Mouse (Mus musculus): ENCODE data around the gene Gstp2. TPM values are rescaled to one million over a fixed set of nuclear protein-coding genes. Genes with fewer than 3 reads are reported as not detected.
"Not testable (repeated sequence)": the region's sequence is repeated elsewhere in the genome, so short reads cannot be mapped to it uniquely, and the experiment has no call there.

Gstp2 gene
- polyA plus RNA-seq, 1 experiment = not detected

DNA sequence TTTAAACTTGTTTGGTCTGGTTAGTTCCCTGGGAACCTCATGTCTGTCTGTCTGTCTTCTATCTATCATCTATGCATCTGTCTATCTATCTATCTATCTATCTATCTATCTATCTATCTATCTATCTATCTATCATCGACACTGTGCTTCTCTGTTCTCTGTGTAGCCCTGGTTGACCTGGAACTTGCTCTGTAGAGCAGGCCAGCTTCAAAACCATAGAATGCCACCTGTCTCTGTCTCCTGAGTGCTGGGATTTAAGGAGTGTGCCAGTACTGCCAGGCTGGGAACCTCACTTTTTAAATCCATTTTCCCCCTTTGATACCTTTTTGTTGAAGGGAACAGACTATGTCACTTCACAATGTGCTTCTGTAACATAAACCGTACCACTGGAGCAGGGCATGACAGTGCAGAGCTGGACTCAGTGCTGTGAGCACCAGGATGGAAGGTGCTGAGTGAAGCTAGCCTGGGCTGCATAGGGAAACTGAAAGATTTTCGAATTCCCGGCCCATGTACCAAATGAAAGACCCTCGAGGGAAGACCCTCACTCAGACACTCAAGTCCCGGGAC is 15.2 kb upstream of the Gstp2 start:
- Histone ChIP-seq H3K27ac (ENCODE audit: insufficient read depth, low read depth, low read length) (no peak overlapping the region), H3K4me1 (ENCODE audit: control insufficient read depth, insufficient read depth, low read length) (peaks cover 3% of the 10 kb centered on the region; the same call in 1 of the 2 replicates), H3K4me3 (ENCODE audit: insufficient read depth, low read length) (no peak overlapping the region)
- TF ChIP-seq CTCF (IDR thresholded peaks at IDR 0.05; ENCODE audit: low read depth, low read length) = no peak
- no peak for TF ChIP-seq POLR2A (IDR thresholded peaks at IDR 0.05; ENCODE audit: borderline replicate concordance, low read depth, low read length)

DNA sequence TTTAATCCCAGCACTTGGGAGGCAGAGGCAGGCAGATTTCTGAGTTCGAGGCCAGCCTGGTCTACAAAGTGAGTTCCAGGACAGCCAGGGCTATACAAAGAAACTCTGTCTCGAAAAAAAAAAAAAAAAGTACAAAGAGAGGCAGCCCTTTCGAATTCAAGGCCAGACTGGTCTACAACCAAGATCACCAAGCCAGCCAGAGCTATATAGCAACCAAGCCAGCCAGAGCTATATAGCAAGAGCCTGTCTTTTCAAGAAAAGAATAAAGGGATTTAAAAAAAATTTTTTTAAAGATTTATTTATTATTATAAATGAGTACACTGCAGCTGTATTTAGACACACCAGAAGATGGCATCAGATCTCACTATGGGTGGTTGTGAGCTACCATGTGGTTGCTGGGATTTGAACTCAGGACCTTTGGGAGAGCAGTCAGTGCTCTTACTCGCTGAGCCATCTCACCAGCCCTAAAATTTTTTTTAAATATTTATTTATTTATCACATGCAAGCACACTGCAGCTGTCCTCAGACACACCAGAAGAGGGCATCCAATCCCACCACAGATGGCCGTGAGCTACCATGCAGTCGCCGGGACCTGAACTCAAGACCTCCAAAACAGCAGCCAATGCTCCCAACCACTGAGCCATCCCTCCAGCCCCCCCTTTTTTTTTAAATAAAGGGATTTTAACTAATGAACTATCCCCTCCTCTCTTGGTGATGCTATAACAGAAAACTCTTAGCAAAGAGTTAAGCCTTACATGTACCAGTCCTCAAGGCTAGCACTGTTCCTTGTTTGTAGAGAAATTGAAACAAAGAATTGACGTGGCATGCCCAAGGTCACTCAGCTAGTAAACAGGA is 14.4 kb upstream of the Gstp2 start:
- H3K27ac ChIP-seq (ENCODE audit: insufficient read depth, low read depth, low read length); H3K4me1 ChIP-seq (ENCODE audit: control insufficient read depth, insufficient read depth, low read length); H3K4me3 ChIP-seq (ENCODE audit: insufficient read depth, low read length): not testable (repeated sequence)

DNA sequence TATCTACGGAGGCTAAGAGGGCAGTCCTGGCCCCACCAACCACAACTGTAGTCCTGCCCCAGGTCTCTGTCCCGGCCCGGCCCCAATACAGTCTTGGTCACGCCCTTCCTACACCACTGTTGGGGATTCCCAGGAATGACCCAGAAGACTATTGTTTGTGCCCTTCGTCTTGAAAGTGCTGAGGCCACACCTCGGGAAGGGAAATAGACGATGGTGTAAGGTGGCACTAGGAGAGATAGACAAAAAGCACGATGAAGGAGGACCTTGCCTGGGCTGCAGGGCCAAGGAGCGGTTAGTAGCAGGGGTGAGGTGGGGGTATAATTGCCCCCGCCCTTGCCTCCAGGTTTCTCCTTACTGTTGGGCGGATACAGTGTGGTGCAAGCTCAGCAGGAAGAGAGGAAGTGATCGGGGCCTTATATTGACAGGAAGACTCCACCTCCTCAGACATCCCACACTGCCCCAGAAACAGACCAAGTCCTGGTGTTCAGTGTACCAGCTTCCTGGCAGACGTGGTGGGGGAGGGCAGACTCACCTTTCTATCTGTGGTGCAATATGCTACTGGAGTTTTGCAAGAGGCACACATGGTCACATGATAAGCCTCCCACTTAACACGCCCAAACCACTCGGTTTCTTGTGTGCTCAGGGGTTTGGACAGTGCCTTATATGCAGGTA is 13.4 kb upstream of the Gstp2 start, which contains the start of gene Gstp3:
TSS of gene Gstp3 (minus strand) at position 501 of the 672 bp plus-strand sequence.
- Histone ChIP-seq H3K4me1 (ENCODE audit: control insufficient read depth, insufficient read depth, low read length) (peaks cover 3% of the 10 kb centered on the region; the same call in 1 of the 2 replicates), H3K27ac (ENCODE audit: insufficient read depth, low read depth, low read length) (no peak within 1 kb of the TSS), H3K4me3 (ENCODE audit: insufficient read depth, low read length) (no peak within 1 kb of the TSS)
- no peak for TF ChIP-seq CTCF (IDR thresholded peaks at IDR 0.05; ENCODE audit: low read depth, low read length)
- TF ChIP-seq POLR2A (IDR thresholded peaks at IDR 0.05; ENCODE audit: borderline replicate concordance, low read depth, low read length) = no peak

DNA sequence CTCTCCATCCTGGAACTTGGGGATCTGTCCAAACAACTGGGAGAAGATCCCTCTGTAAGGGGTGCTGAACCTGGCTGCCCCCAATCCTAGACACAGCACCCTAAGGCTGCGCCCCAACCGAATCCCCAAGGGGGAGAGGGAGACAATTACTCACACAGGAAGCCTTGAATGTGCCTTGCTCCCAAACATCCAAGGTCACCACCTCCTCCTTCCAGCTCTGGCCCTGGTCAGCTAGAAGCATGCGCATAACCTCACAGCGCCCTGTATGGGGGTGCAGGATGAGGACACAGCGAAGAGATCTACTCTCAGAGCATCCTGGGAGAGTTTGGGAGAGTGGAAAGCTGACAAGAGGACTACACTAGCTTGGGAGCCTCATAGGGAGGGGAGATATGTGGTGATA is 12.8 kb upstream of the Gstp2 start:
- Histone ChIP-seq H3K4me3 (ENCODE audit: insufficient read depth, low read length) (no peak overlapping the region), H3K4me1 (ENCODE audit: control insufficient read depth, insufficient read depth, low read length) (peaks cover 3% of the 10 kb centered on the region; the same call in 1 of the 2 replicates), H3K27ac (ENCODE audit: insufficient read depth, low read depth, low read length) (no peak overlapping the region)
- TF ChIP-seq POLR2A (IDR thresholded peaks at IDR 0.05; ENCODE audit: borderline replicate concordance, low read depth, low read length) (no peak), CTCF (IDR thresholded peaks at IDR 0.05; ENCODE audit: low read depth, low read length) (no peak)

DNA sequence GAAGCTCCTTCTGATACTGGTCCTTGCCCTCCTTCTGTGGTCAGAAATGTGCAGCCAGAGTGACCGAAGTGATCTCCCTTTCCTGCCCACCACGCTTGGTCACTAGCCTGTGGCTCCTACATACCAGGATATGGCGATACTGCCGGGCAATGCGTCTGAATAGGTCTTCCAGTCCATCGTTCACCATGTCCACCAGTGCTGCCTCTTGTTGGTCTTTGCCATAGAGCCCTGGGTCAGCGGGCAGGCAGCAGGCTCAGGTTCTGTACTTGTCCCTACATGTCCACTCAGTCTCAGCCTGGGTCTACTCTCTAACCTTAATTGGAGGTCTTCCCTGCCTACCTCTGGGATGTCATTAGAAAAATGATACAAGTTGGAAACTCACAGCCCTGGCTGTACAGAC is 12.1 kb upstream of the Gstp2 start:
- no peak overlapping the region for H3K27ac ChIP-seq (ENCODE audit: insufficient read depth, low read depth, low read length)
- TF ChIP-seq CTCF (IDR thresholded peaks at IDR 0.05; ENCODE audit: low read depth, low read length) (no peak), POLR2A (IDR thresholded peaks at IDR 0.05; ENCODE audit: borderline replicate concordance, low read depth, low read length) (no peak)
- H3K4me3 ChIP-seq (ENCODE audit: insufficient read depth, low read length) = no peak overlapping the region
- H3K4me1 ChIP-seq (ENCODE audit: control insufficient read depth, insufficient read depth, low read length) = peaks cover 3% of the 10 kb centered on the region; the same call in 1 of the 2 replicates

DNA sequence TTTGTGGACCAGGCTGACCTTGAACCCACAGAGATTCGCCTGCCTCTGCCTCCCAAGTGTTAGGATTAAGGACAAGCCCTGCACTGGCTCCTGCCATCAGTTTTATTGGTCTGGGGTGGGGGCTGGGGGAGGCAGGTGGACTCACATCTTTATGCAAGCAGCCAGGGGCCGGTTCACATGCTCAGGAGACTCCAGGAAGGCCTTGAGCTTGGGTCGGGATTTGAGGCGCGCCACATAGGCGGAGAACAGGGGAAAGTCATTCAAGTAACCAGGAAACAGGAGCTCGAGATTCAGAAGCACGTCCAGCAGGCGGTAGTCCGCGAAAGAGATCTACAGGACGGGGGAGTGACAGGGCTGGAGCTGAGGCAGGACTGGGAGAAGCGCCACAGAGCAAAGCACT is 11.6 kb upstream of the Gstp2 start:
- H3K27ac ChIP-seq (ENCODE audit: insufficient read depth, low read depth, low read length) = no peak overlapping the region
- TF ChIP-seq CTCF (IDR thresholded peaks at IDR 0.05; ENCODE audit: low read depth, low read length) (no peak), POLR2A (IDR thresholded peaks at IDR 0.05; ENCODE audit: borderline replicate concordance, low read depth, low read length) (no peak)

DNA sequence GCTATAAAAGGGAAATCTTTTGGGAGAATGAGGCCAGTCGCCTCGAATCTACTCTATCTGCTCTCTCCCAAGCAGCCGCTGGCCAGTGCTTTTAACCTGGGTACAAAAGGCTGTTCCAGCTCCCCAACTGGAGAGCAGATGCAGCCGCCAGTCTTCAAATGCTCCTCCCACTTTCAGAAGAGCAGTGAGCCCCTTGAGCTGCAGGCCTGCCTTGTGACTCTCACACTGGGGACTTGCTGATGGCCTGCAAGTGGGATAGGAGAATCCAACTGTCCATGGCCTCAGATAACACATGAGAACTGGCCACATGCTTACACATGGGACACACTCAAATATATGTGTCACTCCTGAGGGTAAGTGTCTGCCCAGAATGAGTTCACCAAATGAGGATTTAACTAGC is 10.9 kb upstream of the Gstp2 start:
- Histone ChIP-seq H3K4me1 (ENCODE audit: control insufficient read depth, insufficient read depth, low read length) (peaks cover 3% of the 10 kb centered on the region; the same call in 1 of the 2 replicates), H3K27ac (ENCODE audit: insufficient read depth, low read depth, low read length) (no peak overlapping the region), H3K4me3 (ENCODE audit: insufficient read depth, low read length) (no peak overlapping the region)
- TF ChIP-seq POLR2A (IDR thresholded peaks at IDR 0.05; ENCODE audit: borderline replicate concordance, low read depth, low read length) (no peak), CTCF (IDR thresholded peaks at IDR 0.05; ENCODE audit: low read depth, low read length) (no peak)

More for the DNA sequence above, 11.6 kb upstream of the Gstp2 start:
- H3K4me1 ChIP-seq (ENCODE audit: control insufficient read depth, insufficient read depth, low read length) = peaks cover 3% of the 10 kb centered on the region; the same call in 1 of the 2 replicates
- H3K4me3 ChIP-seq (ENCODE audit: insufficient read depth, low read length) = no peak overlapping the region

DNA sequence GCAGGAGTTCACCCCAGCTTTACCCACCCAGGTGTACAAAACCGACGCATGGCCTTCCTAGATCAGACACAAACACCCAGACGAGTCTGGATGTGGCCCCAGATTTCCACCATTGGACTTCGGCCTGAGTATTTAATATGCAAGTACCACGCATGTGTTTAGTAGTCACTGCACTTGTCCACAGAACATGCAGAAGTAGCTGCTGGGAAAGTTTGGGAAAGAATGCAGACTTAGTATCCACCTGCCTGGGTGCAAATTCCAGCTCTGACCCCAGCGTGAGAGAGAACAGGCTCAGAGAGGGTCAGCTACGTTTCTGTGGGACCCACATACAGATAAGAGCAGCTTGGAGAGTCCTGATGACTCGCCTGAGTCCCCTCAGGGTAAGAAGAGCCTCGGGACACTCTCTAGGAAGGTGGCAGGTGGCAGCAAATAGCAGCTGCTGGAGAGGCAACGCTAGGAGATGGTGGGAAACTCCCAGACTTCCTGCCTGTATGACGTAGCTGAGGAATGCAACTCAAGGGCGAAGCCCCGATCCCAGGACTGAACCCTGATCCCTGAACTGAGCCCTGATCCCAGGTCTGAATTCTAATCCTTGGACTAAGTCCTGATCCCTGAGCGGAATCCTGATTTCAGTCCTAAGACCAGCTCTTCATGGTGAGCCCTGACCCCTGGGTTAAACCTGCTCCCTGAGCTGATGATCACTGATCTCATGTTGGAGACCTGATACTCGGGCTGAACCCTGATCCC is 10.3 kb upstream of the Gstp2 start:
- peaks cover 2% of the 10 kb centered on the region; the same call in 1 of the 2 replicates for H3K4me1 ChIP-seq (ENCODE audit: control insufficient read depth, insufficient read depth, low read length)
- TF ChIP-seq CTCF (IDR thresholded peaks at IDR 0.05; ENCODE audit: low read depth, low read length) = no peak
- no peak for TF ChIP-seq POLR2A (IDR thresholded peaks at IDR 0.05; ENCODE audit: borderline replicate concordance, low read depth, low read length)
- no peak overlapping the region for H3K4me3 ChIP-seq (ENCODE audit: insufficient read depth, low read length)
- no peak overlapping the region for H3K27ac ChIP-seq (ENCODE audit: insufficient read depth, low read depth, low read length)

DNA sequence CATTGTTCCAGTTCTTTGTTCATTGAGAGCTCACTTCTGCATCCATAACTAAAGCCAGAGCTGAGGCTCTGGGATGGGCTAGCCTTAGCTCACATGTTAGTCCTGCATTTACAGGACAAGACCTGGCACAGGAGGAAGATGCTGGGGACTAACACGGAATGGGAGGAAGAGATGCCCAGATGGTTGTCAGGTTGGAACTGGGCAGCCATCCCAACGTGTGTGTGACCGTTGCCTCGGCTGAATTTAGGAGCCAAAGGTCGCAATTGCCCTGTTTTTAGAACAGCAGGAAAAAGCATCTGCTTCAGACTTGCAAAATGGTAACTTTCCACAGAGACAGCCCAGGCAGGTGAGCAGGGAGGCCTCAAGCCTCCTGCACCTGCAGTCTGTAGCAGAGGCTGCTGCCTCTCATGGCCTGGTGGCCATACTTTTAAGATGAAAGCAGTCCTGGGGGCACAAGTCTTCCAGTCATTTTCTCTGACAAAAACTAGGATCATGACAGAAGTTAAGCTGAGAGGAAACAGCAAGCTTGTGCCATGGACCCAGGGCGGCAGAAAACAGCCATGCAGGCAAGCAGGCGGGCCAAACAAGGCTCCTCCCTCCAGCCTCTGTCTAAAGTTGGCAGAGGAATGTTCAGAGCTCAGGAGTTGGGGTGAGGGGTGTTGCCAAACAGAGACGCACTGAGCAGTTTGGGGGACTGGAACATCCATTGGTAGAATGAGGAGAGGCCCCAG is 9.6 kb upstream of the Gstp2 start:
- TF ChIP-seq POLR2A (IDR thresholded peaks at IDR 0.05; ENCODE audit: borderline replicate concordance, low read depth, low read length) (no peak), CTCF (IDR thresholded peaks at IDR 0.05; ENCODE audit: low read depth, low read length) (no peak)
- Histone ChIP-seq H3K4me1 (ENCODE audit: control insufficient read depth, insufficient read depth, low read length) (no peaks in the 10 kb centered on the region), H3K27ac (ENCODE audit: insufficient read depth, low read depth, low read length) (no peak overlapping the region), H3K4me3 (ENCODE audit: insufficient read depth, low read length) (no peak overlapping the region)

Data from bone marrow macrophage, adult 2 months (primary cell).